ENCODE assay signal across 8 mouse cellular contexts in the genomic region with DNA sequence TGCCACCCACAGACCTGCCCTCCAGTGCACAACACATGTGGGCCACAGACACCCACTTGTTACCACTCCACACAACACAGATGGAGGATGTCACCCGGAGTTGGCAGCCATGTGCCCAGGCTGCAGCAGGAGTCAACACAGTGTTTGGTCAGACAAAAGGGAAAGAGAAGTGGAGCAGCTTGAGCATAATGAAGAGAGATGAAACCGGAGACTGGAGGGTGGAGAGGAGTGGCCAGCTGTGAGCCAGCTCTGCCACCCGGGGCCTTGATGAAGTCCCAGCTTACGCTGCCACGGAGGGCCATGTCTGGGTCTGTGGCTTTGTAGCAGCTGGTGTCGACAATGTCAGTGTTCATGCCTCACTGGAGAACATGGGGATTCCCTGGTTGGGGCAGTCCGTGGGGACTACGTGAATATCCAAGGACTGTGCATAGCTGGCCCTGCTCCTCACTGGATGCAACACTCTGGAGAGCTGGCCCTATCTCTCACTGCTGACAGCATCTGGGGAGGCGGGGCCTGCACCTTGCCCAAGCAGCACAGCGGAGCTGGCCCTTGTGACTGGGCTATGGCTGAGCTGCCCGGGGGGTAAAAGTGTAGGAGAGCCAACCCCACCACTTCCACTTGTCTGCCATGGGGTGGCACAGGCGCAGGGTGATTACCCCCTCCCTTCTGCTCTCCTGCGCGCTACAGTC.
A peak's percentile ranks its signal among the peaks of the same experiment; 100 is the strongest.
DNase-seq lines count a peak whose midpoint lies in the region; ATAC-seq and TF ChIP-seq lines count a peak whose summit lies in the region.

No protein-coding gene starts in this region.

- TF ChIP-seq CTCF in gastrocnemius, adult 2 months (IDR thresholded peaks at IDR 0.05) = no peak

- no peak overlapping the region for H3K4me3 ChIP-seq in gastrocnemius, adult 2 months
- H3K4me3 ChIP-seq in embryonic facial prominence, embryonic 12.5 days = no peak overlapping the region
- no peak overlapping the region for H3K4me3 ChIP-seq in hindbrain, embryonic 11.5 days (ENCODE audit: low read depth, low read length)

- 0 out of 2 replicates have a peak overlapping the region, but pooled peaks have one; percentile 5 for H3K27ac ChIP-seq in gastrocnemius, adult 2 months
- H3K27ac ChIP-seq in embryonic facial prominence, embryonic 12.5 days = no peak overlapping the region
- 0 out of 2 replicates have a peak overlapping the region, but pooled peaks have one; percentile 19 for H3K27ac ChIP-seq in hindbrain, embryonic 11.5 days (ENCODE audit: low read depth, low read length)

- H3K27me3 ChIP-seq in embryonic facial prominence, embryonic 12.5 days = no peaks in the 10 kb centered on the region
- H3K27me3 ChIP-seq in hindbrain, embryonic 11.5 days (ENCODE audit: control insufficient read depth, insufficient read depth, low read length) = no peaks in the 10 kb centered on the region

- H3K9ac ChIP-seq in embryonic facial prominence, embryonic 12.5 days = no peak overlapping the region
- H3K9ac ChIP-seq in hindbrain, embryonic 11.5 days (ENCODE audit: low read depth, low read length) = no peak overlapping the region

- DNase-seq in gastrocnemius, adult 2 months = peak; percentile 37
- no peak for DNase-seq in gastrocnemius, postnatal 36 days
- peak; percentile 41 for DNase-seq in hindbrain, embryonic 11.5 days (ENCODE audit: low spot score)
- DNase-seq in lung, postnatal 4 days = peak; percentile 35 to 51
- DNase-seq in right cerebral cortex, postnatal 14 days = no peak
- no peak for DNase-seq in gastrocnemius, adult 8-10 months (ENCODE audit: low spot score in 2 of 2)
- no peak for DNase-seq in layer of hippocampus, adult 9-11 months

- peak; percentile 79 for ATAC-seq in embryonic facial prominence, embryonic 12.5 days (ENCODE audit: insufficient number of reproducible peaks, insufficient read depth, low FRiP score, low TSS enrichment)
- peak; percentile 94 for ATAC-seq in hindbrain, embryonic 11.5 days (ENCODE audit: low FRiP score)

- H3K9me3 ChIP-seq in embryonic facial prominence, embryonic 12.5 days = no peaks in the 10 kb centered on the region
- no peaks in the 10 kb centered on the region for H3K9me3 ChIP-seq in hindbrain, embryonic 11.5 days (ENCODE audit: control insufficient read depth, low read length)

- intact Hi-C loops in gastrocnemius, adult 2 months (cut with DNase I) = no loop called here
- intact Hi-C loops in gastrocnemius, postnatal 36 days (cut with DNase I) = no loop called here

- H3K4me1 ChIP-seq in embryonic facial prominence, embryonic 12.5 days = peaks cover 9% of the 10 kb centered on the region
- peaks cover 5% of the 10 kb centered on the region; the same call in 1 of the 2 replicates for H3K4me1 ChIP-seq in hindbrain, embryonic 11.5 days (replicated peaks; ENCODE audit: control insufficient read depth, insufficient read depth, low read length)

- 66% methylated on average over 14 of the region's 14 CpGs for WGBS in embryonic facial prominence, embryonic 12.5 days
- 45% methylated on average over 14 of the region's 14 CpGs for WGBS in hindbrain, embryonic 11.5 days

- no peak overlapping the region; the same call in 1 of the 2 replicates for H3K4me2 ChIP-seq in embryonic facial prominence, embryonic 12.5 days (replicated peaks)
- H3K4me2 ChIP-seq in hindbrain, embryonic 11.5 days (replicated peaks; ENCODE audit: low read depth, low read length) = no peak overlapping the region

- no peaks in the 10 kb centered on the region for H3K36me3 ChIP-seq in embryonic facial prominence, embryonic 12.5 days
- H3K36me3 ChIP-seq in hindbrain, embryonic 11.5 days (ENCODE audit: control insufficient read depth, insufficient read depth, low read length) = no peaks in the 10 kb centered on the region

Comparison
In these comparisons a context has a peak if more than half of its experiments do, and no peak if none do; other contexts are left out.
1. DNase-seq: peak in gastrocnemius, adult 2 months (single experiment), hindbrain, embryonic 11.5 days (single experiment) and lung, postnatal 4 days (2 of 2); none in gastrocnemius, postnatal 36 days (0 of 2), right cerebral cortex, postnatal 14 days (single experiment), gastrocnemius, adult 8-10 months (0 of 2) and layer of hippocampus, adult 9-11 months (single experiment).